Mouse (Mus musculus) liver, embryonic 11.5 days (tissue): ENCODE results near the gene Plcb4. TPM values are rescaled to one million over a fixed set of nuclear protein-coding genes. Genes with fewer than 3 reads are reported as not detected.

Source experiments
- ATAC-seq: fragments of 200-750 bp; cut with Nextera tagmentation; replicated peaks from 2 replicates; pipeline ENCODE4 v1.8.0; 2017; ENCODE audit warnings: moderate number of reproducible peaks, mild to moderate bottlenecking, moderate TSS enrichment, moderate library complexity; ENCODE audit not compliant: low FRiP score
- DNase-seq: peaks from one replicate; pipeline ENCODE4 v3.0.0-alpha.2; 2017; ENCODE audit warnings: low spot score
- H3K27ac ChIP-seq: fragments of 300-500 bp; sonication (generic); 2 replicates; pipeline ENCODE4 v1.5.1; 2014; ENCODE audit warnings: mild to moderate bottlenecking, low read depth, low read length, control low read depth
- H3K27me3 ChIP-seq: fragments of 300-500 bp; sonication (generic); replicated peaks from 2 replicates; pipeline ENCODE4 v1.6.1; 2014; ENCODE audit warnings: low read length, mixed read lengths; ENCODE audit not compliant: control insufficient read depth, insufficient read depth
- H3K36me3 ChIP-seq: fragments of 300-500 bp; sonication (generic); 2 replicates; pipeline ENCODE4 v1.6.1; 2014; ENCODE audit warnings: mild to moderate bottlenecking, low read length, moderate library complexity, mixed read lengths; ENCODE audit not compliant: control insufficient read depth, insufficient read depth
- H3K4me1 ChIP-seq: fragments of 300-500 bp; sonication (generic); replicated peaks from 2 replicates; pipeline ENCODE4 v1.6.1; 2014; ENCODE audit warnings: low read length, mixed read lengths; ENCODE audit not compliant: control insufficient read depth, insufficient read depth
- H3K4me2 ChIP-seq: fragments of 300-500 bp; sonication (generic); 2 replicates; pipeline ENCODE4 v1.6.1; 2014; ENCODE audit warnings: mild to moderate bottlenecking, control low read depth, moderate library complexity
- H3K4me3 ChIP-seq: fragments of 300-500 bp; sonication (generic); 2 replicates; pipeline ENCODE4 v1.5.1; 2014; ENCODE audit warnings: low read depth, low read length, control low read depth
- H3K9ac ChIP-seq: fragments of 300-500 bp; sonication (generic); 2 replicates; pipeline ENCODE4 v1.6.1; 2014; ENCODE audit warnings: low read depth, low read length, control low read depth
- H3K9me3 ChIP-seq: fragments of 300-500 bp; sonication (generic); 2 replicates; pipeline ENCODE4 v1.6.1; 2016; ENCODE audit warnings: low read length, inconsistent platforms, mixed read lengths; ENCODE audit not compliant: control insufficient read depth
- WGBS: fragments of 180-500 bp; shearing (Covaris S2); extraction: QIAGEN DNeasy Blood & Tissue Kit; methylation state at CpG from one replicate; pipeline ENCODE4 v1.1.7; 2014; 5-methylcytosine and 5-hydroxymethylcytosine counted together
- polyA plus RNA-seq: library from polyadenylated mRNA; unstranded; fragments of >200 nt; fragmentation: Nextera tagmentation; extraction: Ambion mirVana; gene quantifications from 2 replicates; pipeline ENCODE4 v1.2.1, GENCODE M21; 2014

Plcb4 gene
- polyA plus RNA-seq, 1 experiment from 2014 or later = 10.3 TPM

DNA sequence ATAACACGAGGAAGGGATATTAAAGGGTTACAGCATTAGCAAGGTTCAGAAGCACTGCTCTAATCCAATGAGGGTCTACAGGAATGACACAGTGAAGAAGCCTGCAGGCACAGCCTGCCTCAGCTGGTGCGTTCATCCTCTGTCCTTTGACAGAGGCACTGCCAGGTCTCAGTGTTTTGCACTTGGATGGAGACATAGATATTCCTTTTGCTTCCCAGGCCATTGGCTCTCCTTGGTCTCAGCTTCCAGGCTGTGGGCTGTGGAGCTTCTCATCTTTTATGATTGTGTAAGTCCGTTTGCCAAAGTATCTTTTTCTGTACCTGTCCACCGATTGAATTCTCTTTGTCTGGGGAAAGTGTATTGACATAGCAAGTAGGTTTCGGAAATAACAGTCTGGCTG, 177.1 kb downstream of the Plcb4 start:
- Histone ChIP-seq H3K9ac (no peak overlapping the region), H3K36me3 (no peaks in the 10 kb centered on the region), H3K4me3 (no peak overlapping the region), H3K4me2 (no peak overlapping the region), H3K27me3 (no peaks in the 10 kb centered on the region), H3K9me3 (no peaks in the 10 kb centered on the region), H3K4me1 (no peaks in the 10 kb centered on the region), H3K27ac (no peak overlapping the region)
- DNase-seq (no peak), ATAC-seq (no peak)
- WGBS = 82% methylated on average over 5 of the region's 5 CpGs

GRCm38 (mm10) chr2:135836426-135836825, 177.6 kb downstream of the Plcb4 start:
- Histone ChIP-seq H3K9me3 (no peaks in the 10 kb centered on the region), H3K4me2 (no peak overlapping the region), H3K4me1 (no peaks in the 10 kb centered on the region), H3K4me3 (no peak overlapping the region), H3K27me3 (no peaks in the 10 kb centered on the region), H3K27ac (no peak overlapping the region), H3K9ac (no peak overlapping the region), H3K36me3 (no peaks in the 10 kb centered on the region)
- 90% methylated on average over 3 of the region's 3 CpGs for WGBS
- DNase-seq (no peak), ATAC-seq (no peak)

DNA sequence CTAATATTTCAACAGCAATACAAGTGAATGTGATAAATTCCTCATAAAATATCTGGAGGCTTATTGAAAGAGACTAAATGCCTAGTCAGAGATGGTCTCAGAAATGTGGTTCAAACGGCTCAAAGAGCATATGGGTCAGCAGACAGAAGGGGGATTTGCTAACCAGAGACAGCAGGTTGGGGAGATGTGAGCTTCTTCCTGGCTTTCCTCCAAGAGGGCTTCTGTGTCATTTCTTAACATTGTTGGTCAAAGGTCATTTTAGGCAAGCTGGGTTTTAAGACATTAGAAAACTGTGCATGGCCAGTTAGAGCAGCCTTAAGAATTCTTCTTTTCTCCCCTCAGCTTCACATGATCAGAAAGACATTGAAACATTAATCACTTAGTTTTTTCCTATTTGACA, 178.9 kb downstream of the Plcb4 start:
- Histone ChIP-seq H3K9ac (no peak overlapping the region), H3K4me1 (no peaks in the 10 kb centered on the region), H3K27me3 (no peaks in the 10 kb centered on the region), H3K36me3 (no peaks in the 10 kb centered on the region), H3K27ac (no peak overlapping the region), H3K4me2 (no peak overlapping the region), H3K9me3 (no peaks in the 10 kb centered on the region), H3K4me3 (no peak overlapping the region)
- ATAC-seq (no peak), DNase-seq (no peak)
- 71% methylated on average over 1 of the region's 1 CpGs for WGBS

GRCm38 (mm10) chr2:135838135-135838534, 179.3 kb downstream of the Plcb4 start:
- H3K4me1 ChIP-seq = no peaks in the 10 kb centered on the region
- H3K36me3 ChIP-seq = no peaks in the 10 kb centered on the region
- no peak overlapping the region for H3K9ac ChIP-seq
- no peaks in the 10 kb centered on the region for H3K27me3 ChIP-seq
- ATAC-seq (no peak), DNase-seq (no peak)
- no peaks in the 10 kb centered on the region for H3K9me3 ChIP-seq
- no peak overlapping the region for H3K4me3 ChIP-seq
- no peak overlapping the region for H3K4me2 ChIP-seq
- no peak overlapping the region for H3K27ac ChIP-seq

DNA sequence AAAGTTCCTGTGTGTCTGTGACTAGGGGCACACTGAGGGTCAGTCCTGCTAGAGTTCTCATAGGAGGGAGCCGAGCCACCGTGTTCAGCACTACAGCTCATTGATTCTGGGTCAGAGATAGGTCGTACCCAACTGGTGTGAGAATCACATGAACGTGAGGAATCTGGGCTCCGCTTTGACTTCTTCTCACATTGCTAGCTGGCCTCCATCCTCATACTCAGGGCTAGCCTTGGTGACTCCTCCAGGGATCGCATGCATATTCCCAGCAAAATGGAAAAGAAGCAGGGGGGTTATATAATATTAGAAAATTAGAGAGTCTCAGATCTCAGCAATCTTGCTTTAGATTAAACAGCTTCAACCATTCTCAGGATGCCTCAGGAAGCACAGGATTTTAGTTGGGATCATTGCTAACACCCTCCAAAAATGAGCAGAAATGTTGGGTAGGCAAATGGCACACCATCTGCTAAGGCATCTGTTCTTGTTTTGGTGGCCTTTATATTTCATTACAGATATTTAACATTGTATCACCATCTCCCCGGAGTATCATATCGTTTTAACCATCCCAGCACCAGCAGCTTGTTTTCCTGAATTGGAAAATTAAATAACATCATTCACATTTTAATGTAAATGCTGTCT, 180.0 kb downstream of the Plcb4 start:
- DNase-seq = no peak

DNA sequence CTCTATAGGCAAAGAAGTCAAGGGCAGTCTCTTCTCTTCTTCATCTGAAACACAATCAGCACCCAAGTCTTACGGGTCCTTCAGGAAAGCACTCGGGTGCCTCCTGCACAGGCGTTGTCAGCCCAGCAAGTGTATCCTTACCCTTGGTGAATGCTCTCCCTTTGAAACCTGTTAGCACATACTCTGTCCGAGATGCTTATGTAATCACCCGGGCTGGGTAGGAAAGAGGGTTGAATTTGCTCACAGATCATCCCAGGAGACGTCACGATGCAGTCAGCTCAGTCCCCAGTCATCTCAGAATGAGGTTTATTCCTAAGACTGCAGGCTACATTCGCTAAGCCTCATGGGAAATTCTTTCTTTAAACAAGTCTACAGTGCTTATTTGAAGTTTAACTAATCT, 184.9 kb downstream of the Plcb4 start:
- Histone ChIP-seq H3K27me3 (no peaks in the 10 kb centered on the region), H3K9me3 (no peaks in the 10 kb centered on the region), H3K9ac (no peak overlapping the region), H3K36me3 (no peaks in the 10 kb centered on the region), H3K4me3 (no peak overlapping the region), H3K4me1 (no peaks in the 10 kb centered on the region), H3K27ac (no peak overlapping the region), H3K4me2 (no peak overlapping the region)
- ATAC-seq (no peak), DNase-seq (no peak)
- 74% methylated on average over 8 of the region's 8 CpGs for WGBS

More for the DNA sequence above, 180.0 kb downstream of the Plcb4 start:
- H3K4me2 ChIP-seq = no peak overlapping the region
- WGBS = 87% methylated on average over 8 of the region's 8 CpGs
- no peak overlapping the region for H3K9ac ChIP-seq
- H3K9me3 ChIP-seq = no peaks in the 10 kb centered on the region
- H3K4me3 ChIP-seq = no peak overlapping the region
- H3K36me3 ChIP-seq = no peaks in the 10 kb centered on the region
- H3K27me3 ChIP-seq = no peaks in the 10 kb centered on the region
- ATAC-seq = no peak
- H3K4me1 ChIP-seq = no peaks in the 10 kb centered on the region
- no peak overlapping the region for H3K27ac ChIP-seq

DNA sequence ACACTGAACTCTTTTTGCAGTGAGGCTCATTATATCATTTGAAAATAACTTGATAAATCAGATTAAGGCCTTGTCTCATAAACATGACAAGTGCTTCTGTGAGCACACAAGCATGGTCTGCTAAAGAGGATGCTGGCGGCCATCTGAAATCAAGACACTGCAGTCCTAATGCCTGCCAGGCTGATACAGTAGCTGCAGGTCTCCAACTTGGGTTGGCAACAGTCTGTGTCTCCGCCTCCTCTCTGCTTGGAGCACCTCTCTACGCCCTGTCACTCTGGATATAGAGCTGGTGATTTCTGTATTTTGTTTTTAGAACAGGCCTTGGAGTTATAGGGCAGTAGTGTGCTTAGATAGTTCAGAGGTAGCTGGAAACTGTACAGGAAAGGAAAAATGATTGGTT, 188.1 kb downstream of the Plcb4 start:
- H3K9ac ChIP-seq = no peak overlapping the region
- no peaks in the 10 kb centered on the region for H3K36me3 ChIP-seq
- H3K4me3 ChIP-seq = no peak overlapping the region
- ATAC-seq (no peak), DNase-seq (no peak)
- 86% methylated on average over 3 of the region's 3 CpGs for WGBS
- H3K4me1 ChIP-seq = no peaks in the 10 kb centered on the region
- no peaks in the 10 kb centered on the region for H3K9me3 ChIP-seq
- H3K4me2 ChIP-seq = no peak overlapping the region
- no peaks in the 10 kb centered on the region for H3K27me3 ChIP-seq
- H3K27ac ChIP-seq = no peak overlapping the region

DNA sequence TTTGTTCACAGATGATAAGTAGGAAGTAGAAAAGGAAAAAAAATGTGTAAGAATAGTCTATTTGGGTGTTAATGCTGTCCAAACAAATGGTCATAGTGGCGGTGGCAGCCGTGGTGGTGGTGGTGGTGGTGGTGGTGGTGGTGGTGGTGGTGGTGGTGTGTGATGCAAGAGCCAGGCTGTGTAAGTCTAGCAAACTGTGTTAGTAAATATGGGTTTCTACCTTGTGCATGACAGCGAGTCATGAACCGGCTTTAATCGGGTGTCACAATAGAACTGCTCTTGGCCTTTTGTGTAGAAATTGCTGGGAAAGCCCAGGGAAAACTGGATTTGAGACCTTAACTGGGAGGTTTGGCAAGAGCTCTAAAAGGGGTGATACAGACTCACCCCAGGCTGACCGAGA, 188.9 kb downstream of the Plcb4 start:
- Histone ChIP-seq H3K4me3 (no peak overlapping the region), H3K9me3 (no peaks in the 10 kb centered on the region), H3K27me3 (no peaks in the 10 kb centered on the region), H3K4me2 (no peak overlapping the region), H3K9ac (no peak overlapping the region), H3K27ac (no peak overlapping the region), H3K4me1 (no peaks in the 10 kb centered on the region), H3K36me3 (no peaks in the 10 kb centered on the region)
- DNase-seq (no peak), ATAC-seq (no peak)
- 93% methylated on average over 6 of the region's 6 CpGs for WGBS

- ATAC-seq = no peak
- H3K27ac ChIP-seq = no peak overlapping the region
- no peak overlapping the region for H3K9ac ChIP-seq
- no peaks in the 10 kb centered on the region for H3K4me1 ChIP-seq
- no peak for DNase-seq
- 85% methylated on average over 4 of the region's 4 CpGs for WGBS
- H3K9me3 ChIP-seq = no peaks in the 10 kb centered on the region
- H3K36me3 ChIP-seq = no peaks in the 10 kb centered on the region
- H3K4me3 ChIP-seq = no peak overlapping the region
- H3K4me2 ChIP-seq = no peak overlapping the region
- H3K27me3 ChIP-seq = no peaks in the 10 kb centered on the region
Measured at GRCm38 (mm10) chr2:135848169-135848568, 189.4 kb downstream of the Plcb4 start.
